ENCODE assay signal across 10 mouse cellular contexts in genomic region chr2:32105117-32105913, GRCm38 (mm10). TPM values are rescaled to one million over a fixed set of nuclear protein-coding genes. Genes with fewer than 3 reads are reported as not detected.
DNase-seq lines count a peak whose midpoint lies in the region; ATAC-seq and TF ChIP-seq lines count a peak whose summit lies in the region.
"Had no signal": no experiment of that assay in that cellular context is flagged by ENCODE, and none has a peak within 500 bp of the region (broad histone marks: within the 10 kb centered on the region; RNA-seq: fewer than 3 reads in every experiment).

No protein-coding gene starts in this region.

- H3K79me2 ChIP-seq in myocyte (ENCODE audit: control insufficient read depth, insufficient read depth), result peaks cover 3% of the 10 kb centered on the region

- peak overlapping the region; percentile 3 for H3K4me2 ChIP-seq in heart, embryonic 16.5 days (ENCODE audit: low read depth, low read length)
- H3K4me2 ChIP-seq in myocyte (ENCODE audit: low read depth), result peak overlapping the region; percentile 18

- peak overlapping the region; percentile 23; the same call in 1 of the 2 replicates for H3K27ac ChIP-seq in layer of hippocampus, adult 2 months
- 0 out of 2 replicates have a peak overlapping the region, but pooled peaks have one; percentile 7 for H3K27ac ChIP-seq in embryonic facial prominence, embryonic 10.5 days (replicated peaks)
- H3K27ac ChIP-seq in heart, embryonic 16.5 days (ENCODE audit: low read length), result peak overlapping the region; percentile 91

- H3ac ChIP-seq in myocyte (ENCODE audit: control insufficient read depth, insufficient read length), result no peak overlapping the region

- no peaks in the 10 kb centered on the region; the same call in 1 of the 2 replicates for H3K36me3 ChIP-seq in embryonic facial prominence, embryonic 10.5 days (replicated peaks)
- peaks cover 14% of the 10 kb centered on the region for H3K36me3 ChIP-seq in heart, embryonic 16.5 days (ENCODE audit: control insufficient read depth, insufficient read depth)
- H3K36me3 ChIP-seq in myocyte (ENCODE audit: control insufficient read depth, insufficient read depth), result no peaks in the 10 kb centered on the region

- no peak for TF ChIP-seq CTCF in layer of hippocampus, adult 2 months (conservative IDR thresholded peaks at IDR 0.05)

- TF ChIP-seq POLR2A in myocyte (IDR thresholded peaks at IDR 0.05; ENCODE audit: insufficient read length, low read depth), result no peak

- no peak for DNase-seq in layer of hippocampus, adult 2 months (ENCODE audit: low spot score in 2 of 2)
- DNase-seq in layer of hippocampus, postnatal 14 days (ENCODE audit: low spot score in 2 of 2), result no peak
- no peak for DNase-seq in embryonic facial prominence, embryonic 10.5 days (ENCODE audit: low spot score)
- no peak for DNase-seq in urinary bladder, postnatal 4 days (ENCODE audit: low spot score in 2 of 2)
- DNase-seq in urinary bladder, postnatal 14 days (ENCODE audit: low spot score), result no peak
- DNase-seq: cerebellum, postnatal 14 days; thymus, postnatal 25 days had no signal

- WGBS in embryonic facial prominence, embryonic 10.5 days, result 78% methylated on average over 16 of the region's 16 CpGs
- 46% methylated on average over 16 of the region's 16 CpGs for WGBS in heart, embryonic 16.5 days

- H3K9me3 ChIP-seq in embryonic facial prominence, embryonic 10.5 days, result 0 out of 2 replicates have a peak, but pooled peaks cover 2% of the 10 kb centered on the region
- H3K9me3 ChIP-seq in heart, embryonic 16.5 days (replicated peaks; ENCODE audit: control insufficient read depth, low read length), result peaks cover 5% of the 10 kb centered on the region; the same call in 1 of the 2 replicates

- no peak overlapping the region for H3K4me3 ChIP-seq in layer of hippocampus, adult 2 months
- no peak overlapping the region for H3K4me3 ChIP-seq in embryonic facial prominence, embryonic 10.5 days
- no peak overlapping the region for H3K4me3 ChIP-seq in heart, embryonic 16.5 days (ENCODE audit: low read length)
- no peak overlapping the region for H3K4me3 ChIP-seq in myocyte

- peak; percentile 81 for ATAC-seq in heart, embryonic 16.5 days (replicated peaks; ENCODE audit: extremely low read depth, insufficient read depth, low FRiP score)

- H3K4me1 ChIP-seq in embryonic facial prominence, embryonic 10.5 days, result peaks cover 17% of the 10 kb centered on the region
- H3K4me1 ChIP-seq in heart, embryonic 16.5 days (ENCODE audit: control insufficient read depth, insufficient read depth, low read length), result peaks cover 32% of the 10 kb centered on the region

- no peaks in the 10 kb centered on the region for H3K27me3 ChIP-seq in embryonic facial prominence, embryonic 10.5 days (replicated peaks; ENCODE audit: low read depth, poor library complexity, severe bottlenecking)
- H3K27me3 ChIP-seq in heart, embryonic 16.5 days (ENCODE audit: control insufficient read depth, insufficient read depth, low read length), result no peaks in the 10 kb centered on the region
- peaks cover 42% of the 10 kb centered on the region for H3K27me3 ChIP-seq in myocyte (ENCODE audit: control insufficient read depth, insufficient read depth, insufficient read length)

- peak overlapping the region; percentile 55 for H3K9ac ChIP-seq in heart, embryonic 16.5 days (ENCODE audit: low read length)

TF ChIP-seq in myocyte, 11 proteins besides CTCF, POLR2A, EP300 and RAD21:
- TF ChIP-seq TCF3 (IDR thresholded peaks at IDR 0.05; ENCODE audit: insufficient read length, low read depth) (no peak), MYOD1 (IDR thresholded peaks at IDR 0.05; ENCODE audit: control insufficient read depth in 1 of 3, insufficient read length in 2 of 3, low read depth in 2 of 3) (no peak), E2F4 (IDR thresholded peaks at IDR 0.05; ENCODE audit: insufficient read depth) (no peak), POLR2AphosphoS2 (IDR thresholded peaks at IDR 0.05; ENCODE audit: insufficient read length, low read depth) (no peak), MAX (IDR thresholded peaks at IDR 0.05; ENCODE audit: low read depth) (no peak), MYOG (IDR thresholded peaks at IDR 0.05; ENCODE audit: control insufficient read depth in 1 of 3, insufficient read depth in 1 of 3, insufficient read length in 2 of 3, low read depth in 2 of 3) (no peak), REST (IDR thresholded peaks at IDR 0.05; ENCODE audit: insufficient read depth, insufficient read length) (no peak), USF1 (IDR thresholded peaks at IDR 0.05; ENCODE audit: low read depth) (no peak), SRF (IDR thresholded peaks at IDR 0.05; ENCODE audit: control insufficient read depth, insufficient read length, low read depth) (no peak), TCF12 (IDR thresholded peaks at IDR 0.05; ENCODE audit: insufficient read depth, poor library complexity, severe bottlenecking) (no peak), CEBPB (IDR thresholded peaks at IDR 0.05; ENCODE audit: insufficient read depth, poor library complexity, severe bottlenecking) (no peak)

RNA-seq across cellular contexts. Expression of gene Plpp7, which starts 10.0 kb away (rescaled TPM):
- total RNA-seq in layer of hippocampus, adult 2 months (2021), result 10 to 100 TPM; 20.2 to 21.8 TPM
- total RNA-seq in layer of hippocampus, postnatal 14 days (2021), result 10 to 100 TPM; 20.2 to 21.5 TPM
- polyA plus RNA-seq in embryonic facial prominence, embryonic 10.5 days (2016; fragmentation: Nextera tagmentation; extraction: Ambion mirVana), result 4.7 and 5.7 TPM in 2 replicates
- 19.7 and 21.4 TPM in 2 replicates for polyA plus RNA-seq in heart, embryonic 16.5 days (2015; fragmentation: Nextera tagmentation; extraction: Ambion mirVana)
- polyA plus RNA-seq in myocyte (2012; fragmentation: generic; extraction: Trizol), result 60.6 TPM
- total RNA-seq: monocyte, adult 5-6 weeks had no signal

RNA-seq across cellular contexts. Expression of gene Fam78a, which starts 20.7 kb away (rescaled TPM):
- total RNA-seq in layer of hippocampus, adult 2 months (2021), result 1 to 10 TPM; 3.6 to 6.0 TPM
- total RNA-seq in layer of hippocampus, postnatal 14 days (2021), result 1 to 10 TPM; 2.4 to 2.7 TPM
- 1.8 and 2.2 TPM in 2 replicates for polyA plus RNA-seq in embryonic facial prominence, embryonic 10.5 days (2016; fragmentation: Nextera tagmentation; extraction: Ambion mirVana)
- polyA plus RNA-seq in heart, embryonic 16.5 days (2015; fragmentation: Nextera tagmentation; extraction: Ambion mirVana), result 27.6 and 30.1 TPM in 2 replicates
- polyA plus RNA-seq in myocyte (2012; fragmentation: generic; extraction: Trizol), result 4.7 TPM

RNA-seq across cellular contexts. Expression of gene Prrc2b, which starts 45.6 kb away (rescaled TPM):
- total RNA-seq in layer of hippocampus, adult 2 months (2021), result 100 to 1,000 TPM; 288 to 305 TPM
- 100 to 1,000 TPM; 253 to 268 TPM for total RNA-seq in layer of hippocampus, postnatal 14 days (2021)
- 60.0 and 69.9 TPM in 2 replicates for polyA plus RNA-seq in embryonic facial prominence, embryonic 10.5 days (2016; fragmentation: Nextera tagmentation; extraction: Ambion mirVana)
- polyA plus RNA-seq in heart, embryonic 16.5 days (2015; fragmentation: Nextera tagmentation; extraction: Ambion mirVana), result 19.3 and 30.1 TPM in 2 replicates
- 76.2 TPM for polyA plus RNA-seq in myocyte (2012; fragmentation: generic; extraction: Trizol)

Comparison
In these comparisons a context has a peak if more than half of its experiments do, and no peak if none do; other contexts are left out.
1. H3K27ac ChIP-seq: peak in every context shown above with its lines; median percentile 91 in heart, embryonic 16.5 days; 23 in layer of hippocampus, adult 2 months; 7 in embryonic facial prominence, embryonic 10.5 days.